Mouse (Mus musculus): ENCODE data around the gene Dcst2.

The Dcst2 gene

GRCm38 (mm10) chr3:89332013-89332412, 29.8 kb upstream of the Dcst2 start:
- DNase-seq (ENCODE audit: low spot score in 2 of 2): no peak

- DNase-seq (ENCODE audit: low spot score in 2 of 2): no peak
These were observed 29.3 kb upstream of the Dcst2 start for GRCm38 (mm10) chr3:89332476-89332875.

- DNase-seq (ENCODE audit: low spot score in 2 of 2): no peak
These were observed 28.7 kb upstream of the Dcst2 start for GRCm38 (mm10) chr3:89333053-89333452.

- no peak for DNase-seq (ENCODE audit: low spot score in 2 of 2)
These were observed 25.2 kb upstream of the Dcst2 start for GRCm38 (mm10) chr3:89336529-89336928.

GRCm38 (mm10) chr3:89337062-89337720, 24.6 kb upstream of the Dcst2 start:
- no peak for DNase-seq (ENCODE audit: low spot score in 2 of 2)

- DNase-seq (ENCODE audit: low spot score in 2 of 2): no peak
These were observed 23.8 kb upstream of the Dcst2 start, which contains the start of gene Efna4 for GRCm38 (mm10) chr3:89337721-89338578. Gene Efna4, minus strand, starts transcription at chr3:89338028.

GRCm38 (mm10) chr3:89339416-89339815, 22.4 kb upstream of the Dcst2 start:
- no peak for DNase-seq (ENCODE audit: low spot score in 2 of 2)

- peak in 1 of 2 experiments; percentile 61 for DNase-seq (ENCODE audit: low spot score in 2 of 2)
These were observed 21.3 kb upstream of the Dcst2 start for GRCm38 (mm10) chr3:89340465-89340864.

GRCm38 (mm10) chr3:89341794-89342193, 20.0 kb upstream of the Dcst2 start:
- no peak for DNase-seq (ENCODE audit: low spot score in 2 of 2)

GRCm38 (mm10) chr3:89343279-89343678, 18.5 kb upstream of the Dcst2 start:
- DNase-seq (ENCODE audit: low spot score in 2 of 2): no peak

- DNase-seq (ENCODE audit: low spot score in 2 of 2): peak in 1 of 2 experiments; percentile 51
These were observed 14.8 kb upstream of the Dcst2 start for GRCm38 (mm10) chr3:89346815-89347540.

GRCm38 (mm10) chr3:89347916-89348315, 13.9 kb upstream of the Dcst2 start:
- DNase-seq (ENCODE audit: low spot score in 2 of 2): peak; percentile 59 to 75

- DNase-seq (ENCODE audit: low spot score in 2 of 2): peak; percentile 70 to 84
These were observed 12.6 kb upstream of the Dcst2 start for GRCm38 (mm10) chr3:89348911-89349868.

- peak; percentile 89 to 91 for DNase-seq (ENCODE audit: low spot score in 2 of 2)
These were observed 11.8 kb upstream of the Dcst2 start, which contains the start of gene Adam15 for GRCm38 (mm10) chr3:89349869-89350501. Gene Adam15, minus strand, starts transcription at chr3:89349996.

GRCm38 (mm10) chr3:89351271-89351670, 10.5 kb upstream of the Dcst2 start:
- no peak for DNase-seq (ENCODE audit: low spot score in 2 of 2)

- DNase-seq (ENCODE audit: low spot score in 2 of 2): peak; percentile 74 to 85
These were observed 6.8 kb upstream of the Dcst2 start for GRCm38 (mm10) chr3:89354816-89355511.

- no peak for DNase-seq (ENCODE audit: low spot score in 2 of 2)
These were observed 6.3 kb upstream of the Dcst2 start for GRCm38 (mm10) chr3:89355512-89355902.

- no peak for DNase-seq (ENCODE audit: low spot score in 2 of 2)
These were observed 5.7 kb upstream of the Dcst2 start for GRCm38 (mm10) chr3:89356029-89356428.

GRCm38 (mm10) chr3:89359630-89360029, 2.1 kb upstream of the Dcst2 start:
- DNase-seq (ENCODE audit: low spot score in 2 of 2): no peak

GRCm38 (mm10) chr3:89360237-89360636, 1.5 kb upstream of the Dcst2 start:
- DNase-seq (ENCODE audit: low spot score in 2 of 2): no peak
